Mouse (Mus musculus): Measurements from ENCODE around the gene Bak1.

- TF ChIP-seq CTCF (conservative IDR thresholded peaks at IDR 0.05; ENCODE audit: low read length) = no peak
- no peak for TF ChIP-seq NANOG (IDR thresholded peaks at IDR 0.05; ENCODE audit: borderline replicate concordance, low read length)
These were observed 56.7 kb downstream of the Bak1 start for GRCm38 (mm10) chr17:26972107-26972506.

Measured in E14TG2a.4 (cell line).